Mouse (Mus musculus): ENCODE measurements around the gene 4930467E23Rik. TPM values are rescaled to one million over a fixed set of nuclear protein-coding genes. Genes with fewer than 3 reads are reported as not detected.
"Not testable (repeated sequence)": the region's sequence is repeated elsewhere in the genome, so short reads cannot be mapped to it uniquely, and the experiment has no call there.

The 4930467E23Rik gene
- polyA plus RNA-seq, 1 experiment from 2014 or later = not detected

- DNase-seq (ENCODE audit: low spot score); H3K36me3 ChIP-seq; H3K4me1 ChIP-seq; H3K9me3 ChIP-seq (replicated peaks); H3K4me3 ChIP-seq; H3K27ac ChIP-seq; H3K27me3 ChIP-seq (ENCODE audit: low read depth, poor library complexity, severe bottlenecking): not testable (repeated sequence)
- WGBS = 92% methylated on average over 8 of the region's 8 CpGs
Measured at GRCm38 (mm10) chr8:19778891-19779290, 49.5 kb downstream of the 4930467E23Rik start.

GRCm38 (mm10) chr8:19780212-19780611 lies 50.8 kb downstream of the 4930467E23Rik start:
- H3K27ac ChIP-seq; H3K36me3 ChIP-seq; DNase-seq (ENCODE audit: low spot score); H3K9me3 ChIP-seq (replicated peaks); H3K4me1 ChIP-seq; H3K27me3 ChIP-seq (ENCODE audit: low read depth, poor library complexity, severe bottlenecking); H3K4me3 ChIP-seq: not testable (repeated sequence)
- WGBS = 93% methylated on average over 4 of the region's 4 CpGs

GRCm38 (mm10) chr8:19780658-19781057 lies 51.3 kb downstream of the 4930467E23Rik start:
- H3K27ac ChIP-seq; H3K27me3 ChIP-seq (ENCODE audit: low read depth, poor library complexity, severe bottlenecking); H3K4me3 ChIP-seq; H3K4me1 ChIP-seq; H3K9me3 ChIP-seq (replicated peaks); H3K36me3 ChIP-seq; DNase-seq (ENCODE audit: low spot score): not testable (repeated sequence)

GRCm38 (mm10) chr8:19781328-19782114 lies 52.1 kb downstream of the 4930467E23Rik start:
- not testable (repeated sequence) for H3K36me3 ChIP-seq; H3K27me3 ChIP-seq (ENCODE audit: low read depth, poor library complexity, severe bottlenecking); H3K4me1 ChIP-seq; H3K4me3 ChIP-seq; H3K27ac ChIP-seq; H3K9me3 ChIP-seq (replicated peaks); DNase-seq (ENCODE audit: low spot score)
- WGBS = 90% methylated on average over 5 of the region's 5 CpGs

DNA sequence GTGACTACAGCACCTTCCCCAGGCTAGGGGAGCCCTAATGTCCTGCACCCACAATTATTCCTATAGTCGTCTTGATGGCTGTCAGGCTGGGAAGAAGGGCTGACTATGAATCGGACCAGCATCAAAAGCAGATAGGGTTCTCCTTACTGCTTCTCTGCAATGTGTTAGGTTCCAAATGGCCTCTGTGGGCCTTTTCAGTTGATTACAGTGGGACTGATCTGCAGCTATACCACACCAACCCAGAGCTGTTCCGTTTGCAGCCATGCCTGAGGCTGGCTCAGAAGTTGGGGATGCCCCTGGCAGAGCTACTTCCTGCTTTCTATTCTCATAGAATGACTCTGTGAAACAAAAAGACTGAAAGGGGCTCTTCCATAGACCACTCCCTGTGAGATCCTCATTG lies 53.4 kb downstream of the 4930467E23Rik start:
- not testable (repeated sequence) for H3K4me1 ChIP-seq; H3K9me3 ChIP-seq (replicated peaks); H3K36me3 ChIP-seq; H3K27ac ChIP-seq; H3K27me3 ChIP-seq (ENCODE audit: low read depth, poor library complexity, severe bottlenecking); H3K4me3 ChIP-seq; DNase-seq (ENCODE audit: low spot score)
- 86% methylated on average over 3 of the region's 3 CpGs for whole genome bisulfite sequencing

DNA sequence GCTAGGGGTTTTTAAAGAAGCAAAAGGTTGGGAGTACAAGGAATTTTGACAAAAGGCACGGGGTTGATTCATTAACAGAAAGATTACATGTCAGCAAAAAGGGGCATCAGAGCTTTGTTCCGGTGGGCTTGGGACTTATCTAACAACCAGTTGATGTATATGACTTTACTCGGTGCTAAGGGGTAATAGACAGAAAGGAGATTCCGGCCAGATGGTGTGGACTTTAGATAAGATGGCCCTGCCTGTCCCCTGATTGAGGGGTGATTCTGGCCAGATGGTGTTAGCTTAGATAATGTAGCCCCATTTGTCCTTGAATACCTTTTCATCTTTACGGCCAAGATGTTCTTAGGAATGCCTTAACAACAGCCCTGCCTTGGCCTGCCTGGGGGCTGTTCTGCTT lies 54.5 kb downstream of the 4930467E23Rik start:
- H3K4me3 ChIP-seq; H3K27ac ChIP-seq; H3K27me3 ChIP-seq (ENCODE audit: low read depth, poor library complexity, severe bottlenecking); H3K36me3 ChIP-seq; H3K9me3 ChIP-seq (replicated peaks); DNase-seq (ENCODE audit: low spot score); H3K4me1 ChIP-seq: not testable (repeated sequence)
- 86% methylated on average over 1 of the region's 5 CpGs for WGBS

DNA sequence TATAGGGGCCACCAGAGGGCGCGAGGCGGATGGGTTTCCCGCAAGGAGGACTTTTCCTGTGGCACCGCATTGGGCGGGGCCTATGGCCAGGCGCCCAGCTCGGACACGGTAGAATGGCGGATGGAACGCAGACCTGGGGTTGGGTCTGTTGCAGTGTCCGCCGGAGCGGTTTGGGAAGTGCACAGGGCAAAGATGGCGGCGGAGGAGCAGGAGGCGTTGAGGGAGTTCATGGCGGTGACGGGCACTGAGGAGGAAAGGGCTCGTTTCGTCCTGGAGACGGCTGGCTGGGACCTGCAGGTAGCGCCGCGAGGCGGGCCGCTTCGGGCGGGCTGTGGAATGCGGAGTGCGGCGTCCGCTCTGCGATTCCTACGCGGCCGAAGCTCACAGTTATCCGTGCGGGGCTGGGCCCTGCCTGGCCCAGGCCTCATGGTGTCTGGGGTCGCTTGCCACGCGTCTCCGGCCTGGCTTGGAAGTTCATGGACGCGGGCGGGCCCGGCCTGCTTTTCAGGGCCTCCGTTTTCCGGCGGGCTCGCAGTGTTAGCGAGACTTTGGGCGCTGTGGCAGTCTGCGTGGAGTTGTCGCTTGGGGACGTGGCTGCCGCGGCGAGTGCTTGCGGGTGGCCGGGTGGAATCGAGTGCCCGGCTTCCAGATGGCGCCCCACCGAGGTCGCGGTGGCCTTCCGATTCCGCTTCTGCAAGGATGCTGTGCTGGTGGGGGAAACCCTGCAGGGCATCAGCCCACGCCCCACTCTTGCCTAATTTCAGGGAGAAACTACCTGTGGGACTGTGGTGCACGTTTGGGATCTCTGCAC lies 55.4 kb downstream of the 4930467E23Rik start:
- H3K36me3 ChIP-seq; H3K9me3 ChIP-seq (replicated peaks); H3K4me1 ChIP-seq; H3K27me3 ChIP-seq (ENCODE audit: low read depth, poor library complexity, severe bottlenecking): not testable (repeated sequence)
- peak; percentile 94 for DNase-seq (ENCODE audit: low spot score)
- H3K27ac ChIP-seq = peak overlapping the region; percentile 94
- H3K4me3 ChIP-seq = peak overlapping the region; percentile 61
- 14% methylated on average over 71 of the region's 71 CpGs for WGBS

- 83% methylated on average over 7 of the region's 7 CpGs for WGBS
- not testable (repeated sequence) for DNase-seq (ENCODE audit: low spot score); H3K27me3 ChIP-seq (ENCODE audit: low read depth, poor library complexity, severe bottlenecking)
Measured at GRCm38 (mm10) chr8:19792696-19793095, 63.3 kb downstream of the 4930467E23Rik start.

More at GRCm38 (mm10) chr8:19792696-19793095, 63.3 kb downstream of the 4930467E23Rik start:
- not testable (repeated sequence) for H3K36me3 ChIP-seq; H3K27ac ChIP-seq; H3K4me3 ChIP-seq; H3K9me3 ChIP-seq (replicated peaks); H3K4me1 ChIP-seq

Other genes starting within 250 kb of the 4930467E23Rik start
- gene Defb7, start 234.5 kb upstream of the 4930467E23Rik start, polyA plus RNA-seq (2016; fragmentation: Nextera tagmentation; extraction: Ambion mirVana) = not detected in 2 replicates
- gene Gm31371, start 173.8 kb downstream of the 4930467E23Rik start, polyA plus RNA-seq (2016; fragmentation: Nextera tagmentation; extraction: Ambion mirVana) = not detected in 2 replicates